Mouse (Mus musculus): ENCODE results near the gene Stk10. TPM values are rescaled to one million over a fixed set of nuclear protein-coding genes. Genes with fewer than 3 reads are reported as not detected.
A peak's percentile ranks its signal among the peaks of the same experiment; 100 is the strongest.

Stk10 gene
- polyA plus RNA-seq, 1 experiment: 5.7 TPM

DNA sequence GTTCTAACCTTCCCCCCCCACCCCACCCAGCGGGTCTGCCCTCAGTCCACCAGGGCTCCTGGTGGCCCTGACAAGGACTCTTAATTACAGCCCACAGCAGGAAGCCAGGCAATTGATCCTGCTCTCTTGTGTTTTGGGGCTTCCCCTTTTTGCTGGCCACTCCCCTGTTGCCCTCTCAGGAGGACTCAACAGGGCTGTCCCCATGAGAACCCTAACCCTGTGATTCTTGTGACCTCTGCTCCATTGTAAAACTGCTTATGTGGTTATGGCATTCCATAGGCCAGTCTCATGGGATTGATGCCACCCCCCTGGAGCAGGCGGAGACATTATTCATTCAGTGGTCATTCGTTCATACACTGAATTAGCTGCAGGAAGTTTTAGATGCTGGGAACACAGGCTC lies 30.6 kb downstream of the Stk10 start:
- no peak for DNase-seq (ENCODE audit: low read depth)
- TF ChIP-seq CTCF (IDR thresholded peaks at IDR 0.05; ENCODE audit: borderline replicate concordance, extremely low read depth, insufficient read depth, insufficient read length) (no peak), POLR2A (IDR thresholded peaks at IDR 0.05; ENCODE audit: borderline replicate concordance, extremely low read depth, insufficient read depth, insufficient read length, poor library complexity, severe bottlenecking) (no peak)

DNA sequence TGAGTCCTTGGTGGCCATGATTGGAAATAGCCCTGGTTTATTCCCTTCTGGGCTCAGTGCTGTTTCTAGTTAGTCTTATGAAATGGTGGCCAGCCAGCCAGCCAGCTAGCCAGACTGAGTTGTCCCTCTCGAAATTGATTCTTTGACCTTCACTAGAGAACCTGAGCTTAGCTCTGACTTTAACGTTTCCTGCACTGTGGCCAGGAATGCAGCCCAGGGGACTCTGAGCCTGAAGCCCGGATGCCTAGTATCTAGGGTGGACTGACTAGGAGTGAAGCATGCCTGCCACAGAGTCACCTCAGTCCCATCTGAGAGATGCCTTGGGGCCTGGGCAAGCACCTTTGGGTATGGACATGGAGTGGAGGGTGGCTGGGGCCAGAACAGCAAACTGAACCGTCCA lies 31.5 kb downstream of the Stk10 start:
- no peak for DNase-seq (ENCODE audit: low read depth)
- TF ChIP-seq POLR2A (IDR thresholded peaks at IDR 0.05; ENCODE audit: borderline replicate concordance, extremely low read depth, insufficient read depth, insufficient read length, poor library complexity, severe bottlenecking): no peak
- TF ChIP-seq CTCF (IDR thresholded peaks at IDR 0.05; ENCODE audit: borderline replicate concordance, extremely low read depth, insufficient read depth, insufficient read length): no peak

GRCm38 (mm10) chr11:32565088-32565487 lies 32.0 kb downstream of the Stk10 start:
- TF ChIP-seq POLR2A (IDR thresholded peaks at IDR 0.05; ENCODE audit: borderline replicate concordance, extremely low read depth, insufficient read depth, insufficient read length, poor library complexity, severe bottlenecking) (no peak), CTCF (IDR thresholded peaks at IDR 0.05; ENCODE audit: borderline replicate concordance, extremely low read depth, insufficient read depth, insufficient read length) (no peak)
- no peak for DNase-seq (ENCODE audit: low read depth)

DNA sequence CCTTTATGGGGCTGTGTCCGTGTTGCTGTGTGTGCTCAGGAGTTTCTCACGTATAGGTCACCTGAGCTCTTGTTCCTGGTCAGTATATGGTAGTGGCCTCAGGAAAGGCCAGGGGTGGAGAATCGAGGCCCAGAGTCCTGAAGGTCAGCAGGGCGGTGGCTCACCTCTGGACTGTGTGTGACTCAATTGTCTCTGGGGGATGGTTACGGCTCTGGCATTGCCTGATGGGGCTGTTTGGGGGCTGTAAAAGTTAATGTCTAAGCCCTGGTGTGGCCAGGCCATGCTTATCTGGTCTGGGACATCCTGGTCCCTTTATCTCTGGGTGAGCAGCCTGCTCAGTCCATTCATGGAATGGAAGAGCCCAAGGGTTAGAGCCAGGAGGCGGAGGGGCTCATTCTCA lies 33.1 kb downstream of the Stk10 start:
- TF ChIP-seq POLR2A (IDR thresholded peaks at IDR 0.05; ENCODE audit: borderline replicate concordance, extremely low read depth, insufficient read depth, insufficient read length, poor library complexity, severe bottlenecking) (no peak), CTCF (IDR thresholded peaks at IDR 0.05; ENCODE audit: borderline replicate concordance, extremely low read depth, insufficient read depth, insufficient read length) (no peak)

DNA sequence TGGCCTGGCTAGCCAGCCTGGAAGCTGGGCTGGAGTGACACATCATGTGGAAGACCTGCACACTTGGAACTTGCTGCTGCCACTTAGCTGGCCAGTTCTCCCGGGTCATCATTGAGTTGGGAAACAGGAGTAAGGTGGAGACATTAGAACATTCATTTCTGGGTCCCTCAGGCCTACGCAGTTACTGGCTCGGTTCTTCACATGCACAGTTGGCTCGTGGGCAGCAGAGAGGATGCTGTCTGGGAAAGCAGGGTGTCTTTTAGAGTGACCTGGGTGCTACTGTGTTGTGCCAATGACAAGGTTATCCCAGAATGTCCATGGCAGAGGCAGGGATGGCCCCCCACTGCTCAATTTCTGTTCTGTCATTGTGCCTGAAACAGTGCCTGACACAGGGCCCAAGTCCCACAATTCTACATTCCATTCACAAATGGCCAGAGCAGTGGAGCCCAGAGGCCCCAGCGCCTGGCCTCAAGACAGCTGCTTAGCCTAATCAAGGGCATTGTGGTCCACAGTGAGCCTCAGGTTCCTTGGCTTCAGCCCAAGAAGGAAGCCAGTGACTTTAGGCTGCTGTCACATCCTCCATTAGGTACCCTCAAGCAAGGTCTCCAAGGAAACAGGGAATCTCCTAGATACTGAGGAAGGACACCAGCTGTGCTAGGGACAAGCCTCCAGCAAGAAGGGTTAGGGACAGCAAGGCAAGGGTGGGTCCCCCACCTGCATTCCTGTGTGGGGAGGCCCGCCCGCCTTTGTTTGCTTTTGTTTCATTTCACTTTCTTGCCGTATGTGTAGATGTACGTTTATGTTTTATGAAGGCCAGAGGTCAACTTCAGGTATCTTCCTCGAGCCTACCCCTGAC lies 34.1 kb downstream of the Stk10 start:
- TF ChIP-seq CTCF (IDR thresholded peaks at IDR 0.05; ENCODE audit: borderline replicate concordance, extremely low read depth, insufficient read depth, insufficient read length) (no peak), POLR2A (IDR thresholded peaks at IDR 0.05; ENCODE audit: borderline replicate concordance, extremely low read depth, insufficient read depth, insufficient read length, poor library complexity, severe bottlenecking) (no peak)
- no peak for DNase-seq (ENCODE audit: low read depth)

More for the DNA sequence above, 33.1 kb downstream of the Stk10 start:
- no peak for DNase-seq (ENCODE audit: low read depth)

GRCm38 (mm10) chr11:32568060-32568459 lies 35.0 kb downstream of the Stk10 start:
- no peak for TF ChIP-seq CTCF (IDR thresholded peaks at IDR 0.05; ENCODE audit: borderline replicate concordance, extremely low read depth, insufficient read depth, insufficient read length)
- TF ChIP-seq POLR2A (IDR thresholded peaks at IDR 0.05; ENCODE audit: borderline replicate concordance, extremely low read depth, insufficient read depth, insufficient read length, poor library complexity, severe bottlenecking): no peak
- DNase-seq (ENCODE audit: low read depth): no peak

GRCm38 (mm10) chr11:32568637-32569293 lies 35.7 kb downstream of the Stk10 start:
- TF ChIP-seq CTCF (IDR thresholded peaks at IDR 0.05; ENCODE audit: borderline replicate concordance, extremely low read depth, insufficient read depth, insufficient read length) (no peak), POLR2A (IDR thresholded peaks at IDR 0.05; ENCODE audit: borderline replicate concordance, extremely low read depth, insufficient read depth, insufficient read length, poor library complexity, severe bottlenecking) (no peak)
- DNase-seq (ENCODE audit: low read depth): no peak

DNA sequence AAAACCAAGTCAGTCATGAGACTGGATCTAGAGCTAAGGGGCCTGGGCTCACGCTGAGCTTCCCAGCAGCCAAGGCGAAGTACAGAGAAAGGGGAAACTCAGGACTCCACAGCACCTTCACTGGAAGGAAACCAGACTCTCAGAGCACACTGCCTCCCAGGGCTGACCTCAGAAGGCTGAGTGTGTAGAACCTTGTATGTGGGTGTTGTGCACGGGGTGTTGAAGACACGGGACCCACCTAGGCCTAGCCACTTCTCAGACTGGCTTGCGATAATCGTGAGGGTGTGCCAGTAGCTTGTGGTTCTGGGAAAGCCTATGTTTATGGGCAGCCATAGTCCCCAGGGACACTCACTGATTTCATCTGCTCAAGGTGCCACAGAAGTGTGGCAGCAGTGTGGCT lies 38.0 kb downstream of the Stk10 start:
- TF ChIP-seq POLR2A (IDR thresholded peaks at IDR 0.05; ENCODE audit: borderline replicate concordance, extremely low read depth, insufficient read depth, insufficient read length, poor library complexity, severe bottlenecking): no peak
- TF ChIP-seq CTCF (IDR thresholded peaks at IDR 0.05; ENCODE audit: borderline replicate concordance, extremely low read depth, insufficient read depth, insufficient read length): no peak
- DNase-seq (ENCODE audit: low read depth): no peak

- TF ChIP-seq CTCF (IDR thresholded peaks at IDR 0.05; ENCODE audit: borderline replicate concordance, extremely low read depth, insufficient read depth, insufficient read length) (no peak), POLR2A (IDR thresholded peaks at IDR 0.05; ENCODE audit: borderline replicate concordance, extremely low read depth, insufficient read depth, insufficient read length, poor library complexity, severe bottlenecking) (no peak)
- DNase-seq (ENCODE audit: low read depth): no peak
These were observed 40.6 kb downstream of the Stk10 start for GRCm38 (mm10) chr11:32573669-32574068.

DNA sequence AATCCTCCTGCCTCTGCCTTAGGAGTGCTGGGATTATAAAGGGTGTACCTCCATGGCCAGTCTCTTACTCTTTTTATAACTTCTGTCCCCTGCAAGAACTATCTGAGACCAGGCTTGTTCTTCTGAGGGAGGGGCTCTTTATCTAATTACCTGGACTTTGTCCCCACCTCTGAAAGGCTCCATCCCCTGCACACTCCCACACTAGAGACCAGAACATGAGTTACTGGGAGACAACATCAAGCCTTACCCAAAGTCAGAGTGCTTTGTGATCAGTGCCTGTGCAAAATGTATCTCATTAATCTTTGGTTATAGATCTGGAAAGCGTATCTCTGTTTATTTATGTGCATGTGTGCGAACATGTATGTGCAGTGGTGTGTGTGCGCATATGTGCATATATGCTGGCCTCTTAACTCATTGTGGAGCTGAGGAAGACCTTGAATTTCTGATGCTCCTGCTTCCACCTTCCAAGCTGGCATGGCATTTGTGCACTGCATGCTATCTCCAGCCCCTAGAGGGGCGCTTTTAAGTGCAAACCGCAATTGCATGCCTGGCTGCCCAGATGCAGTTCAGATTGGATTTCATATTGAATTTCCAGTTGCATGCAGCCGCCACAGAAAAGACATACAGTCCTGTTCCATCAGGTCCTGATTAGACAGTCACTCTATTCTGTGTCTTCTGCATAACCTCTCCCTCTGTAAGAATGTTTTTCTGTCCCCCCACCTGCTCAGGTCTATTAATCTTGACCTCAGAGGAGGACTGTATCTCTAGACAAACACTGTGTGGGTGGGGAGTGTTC lies 43.1 kb downstream of the Stk10 start:
- peak; percentile 30 for DNase-seq (ENCODE audit: low read depth)

DNA sequence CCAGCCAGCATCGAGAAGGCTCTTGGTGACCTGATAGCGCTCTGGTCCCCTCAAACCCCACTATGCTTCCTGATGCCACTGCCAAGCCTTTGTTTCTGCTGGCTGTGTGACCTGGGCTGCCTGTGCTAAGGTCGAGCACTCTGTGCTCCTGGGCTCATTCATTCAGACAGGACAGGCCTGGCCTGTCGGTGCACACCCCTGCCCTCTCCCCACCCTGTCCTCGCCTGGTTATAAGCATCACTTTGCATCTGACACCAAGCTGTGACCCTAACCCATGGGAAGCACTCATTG lies 43.6 kb downstream of the Stk10 start:
- TF ChIP-seq CTCF (IDR thresholded peaks at IDR 0.05; ENCODE audit: borderline replicate concordance, extremely low read depth, insufficient read depth, insufficient read length) (no peak), POLR2A (IDR thresholded peaks at IDR 0.05; ENCODE audit: borderline replicate concordance, extremely low read depth, insufficient read depth, insufficient read length, poor library complexity, severe bottlenecking) (no peak)
- DNase-seq (ENCODE audit: low read depth): no peak

More for the DNA sequence above, 43.1 kb downstream of the Stk10 start:
- no peak for TF ChIP-seq POLR2A (IDR thresholded peaks at IDR 0.05; ENCODE audit: borderline replicate concordance, extremely low read depth, insufficient read depth, insufficient read length, poor library complexity, severe bottlenecking)
- TF ChIP-seq CTCF (IDR thresholded peaks at IDR 0.05; ENCODE audit: borderline replicate concordance, extremely low read depth, insufficient read depth, insufficient read length): no peak

All from brain, embryonic 14.5 days (tissue).